ENCODE assay signal across 8 mouse cellular contexts in the genomic region with DNA sequence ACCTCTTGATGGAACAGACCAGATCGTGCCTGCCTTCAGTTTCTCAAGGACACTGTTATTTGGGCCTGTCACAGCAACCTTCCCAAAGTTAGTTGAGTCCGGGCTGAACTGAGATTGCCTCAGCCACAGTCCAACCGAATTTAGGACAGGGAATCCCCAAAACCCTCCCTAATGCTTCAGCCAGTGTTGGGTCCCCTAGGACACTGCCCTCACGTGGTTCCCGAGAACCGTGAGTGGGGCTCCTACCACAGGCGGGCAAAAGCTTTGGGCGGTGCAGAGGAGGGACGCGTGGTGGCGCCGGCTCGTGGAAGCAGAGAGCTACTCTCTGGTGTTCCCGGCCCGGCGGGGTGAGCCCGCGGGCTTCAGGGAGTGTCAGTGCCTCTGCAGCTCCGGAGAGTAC. TPM values are rescaled to one million over a fixed set of nuclear protein-coding genes. Genes with fewer than 3 reads are reported as not detected.
DNase-seq lines count a peak whose midpoint lies in the region; ATAC-seq and TF ChIP-seq lines count a peak whose summit lies in the region.

No protein-coding gene starts in this region.

- intact Hi-C loops in heart, adult 2 months (cut with DNase I), result loop anchor here (10.0 kb wide), 1 partner anchor 341 kb away; no protein-coding TSS in a partner anchor

- peak overlapping the region; percentile 72 for H3K4me3 ChIP-seq in embryonic facial prominence, embryonic 14.5 days (ENCODE audit: low read depth, low read length)
- H3K4me3 ChIP-seq in heart, adult 2 months, result peak overlapping the region; percentile 58; the same call in 1 of the 2 replicates
- H3K4me3 ChIP-seq in intestine, postnatal 0 days (ENCODE audit: low read depth, low read length), result peak overlapping the region; percentile 55; the same call in 1 of the 2 replicates
- H3K4me3 ChIP-seq in neural tube, embryonic 11.5 days (ENCODE audit: low read depth, low read length), result no peak overlapping the region

- 2% methylated on average over 19 of the region's 19 CpGs for WGBS in embryonic facial prominence, embryonic 14.5 days
- 5% methylated on average over 19 of the region's 19 CpGs for WGBS in heart, adult 2 months
- 7% methylated on average over 19 of the region's 19 CpGs for WGBS in intestine, postnatal 0 days
- 1% methylated on average over 19 of the region's 19 CpGs for WGBS in neural tube, embryonic 11.5 days

- peak overlapping the region; percentile 71; the same call in 1 of the 2 replicates for H3K9ac ChIP-seq in embryonic facial prominence, embryonic 14.5 days (ENCODE audit: low read depth, low read length)
- no peak overlapping the region for H3K9ac ChIP-seq in heart, adult 2 months (ENCODE audit: low read depth, low read length)
- H3K9ac ChIP-seq in intestine, postnatal 0 days (ENCODE audit: low read depth, low read length), result no peak overlapping the region
- no peak overlapping the region for H3K9ac ChIP-seq in neural tube, embryonic 11.5 days (ENCODE audit: low read length)

- H3K4me2 ChIP-seq in embryonic facial prominence, embryonic 14.5 days (ENCODE audit: low read depth, low read length), result peak overlapping the region; percentile 98
- H3K4me2 ChIP-seq in intestine, postnatal 0 days (replicated peaks; ENCODE audit: low read depth), result peak overlapping the region; percentile 99
- H3K4me2 ChIP-seq in neural tube, embryonic 11.5 days (ENCODE audit: low read depth), result peak overlapping the region; percentile 98

- peak; percentile 13 to 32 for DNase-seq in left cerebral cortex, adult 18-20 months (ENCODE audit: low spot score in 2 of 2)
- DNase-seq in left cerebral cortex, adult 11 months (ENCODE audit: low spot score), result no peak
- DNase-seq in embryonic facial prominence, embryonic 14.5 days (ENCODE audit: low spot score), result peak; percentile 70
- DNase-seq in heart, adult 2 months, result peak; percentile 56 to 64
- peak; percentile 32 for DNase-seq in liver
- peak; percentile 70 for DNase-seq in neural tube, embryonic 11.5 days (ENCODE audit: low spot score)

- H3K9me3 ChIP-seq in embryonic facial prominence, embryonic 14.5 days (ENCODE audit: control insufficient read depth, low read length), result no peaks in the 10 kb centered on the region
- H3K9me3 ChIP-seq in intestine, postnatal 0 days (ENCODE audit: control insufficient read depth), result no peaks in the 10 kb centered on the region
- H3K9me3 ChIP-seq in neural tube, embryonic 11.5 days (ENCODE audit: control insufficient read depth, low read length), result no peaks in the 10 kb centered on the region

- TF ChIP-seq POLR2A in heart, adult 2 months (IDR thresholded peaks at IDR 0.05; ENCODE audit: insufficient read depth, low read depth, low read length), result no peak

- H3K27ac ChIP-seq in embryonic facial prominence, embryonic 14.5 days (replicated peaks; ENCODE audit: low read depth, low read length), result no peak overlapping the region
- H3K27ac ChIP-seq in heart, adult 2 months, result no peak overlapping the region
- H3K27ac ChIP-seq in intestine, postnatal 0 days (ENCODE audit: low read depth, low read length), result no peak overlapping the region
- H3K27ac ChIP-seq in neural tube, embryonic 11.5 days (ENCODE audit: low read depth, low read length), result no peak overlapping the region

- peaks cover 16% of the 10 kb centered on the region; the same call in 1 of the 2 replicates for H3K4me1 ChIP-seq in embryonic facial prominence, embryonic 14.5 days (ENCODE audit: control insufficient read depth, insufficient read depth, low read length)
- H3K4me1 ChIP-seq in heart, adult 2 months (ENCODE audit: control insufficient read depth, insufficient read depth, low read length), result no peaks in the 10 kb centered on the region; the same call in 1 of the 2 replicates
- no peaks in the 10 kb centered on the region for H3K4me1 ChIP-seq in intestine, postnatal 0 days (replicated peaks; ENCODE audit: control insufficient read depth, insufficient read depth, low read length)
- peaks cover 11% of the 10 kb centered on the region; the same call in 1 of the 2 replicates for H3K4me1 ChIP-seq in neural tube, embryonic 11.5 days (ENCODE audit: control insufficient read depth, insufficient read depth, low read length)

- H3K27me3 ChIP-seq in embryonic facial prominence, embryonic 14.5 days (replicated peaks; ENCODE audit: control insufficient read depth, insufficient read depth, low read length), result peaks cover 6% of the 10 kb centered on the region; the same call in 1 of the 2 replicates
- peaks cover 3% of the 10 kb centered on the region; the same call in 1 of the 2 replicates for H3K27me3 ChIP-seq in heart, adult 2 months (ENCODE audit: control insufficient read depth, insufficient read depth, low read length)
- peaks cover 24% of the 10 kb centered on the region; the same call in 1 of the 2 replicates for H3K27me3 ChIP-seq in intestine, postnatal 0 days (replicated peaks; ENCODE audit: control insufficient read depth, insufficient read depth, low read length)
- peaks cover 8% of the 10 kb centered on the region; the same call in 1 of the 2 replicates for H3K27me3 ChIP-seq in neural tube, embryonic 11.5 days (ENCODE audit: control insufficient read depth, insufficient read depth, low read length)

- ATAC-seq in embryonic facial prominence, embryonic 14.5 days (ENCODE audit: low read depth), result peak; percentile 81; the same call in 1 of the 2 replicates
- peak; percentile 36; the same call in 1 of the 2 replicates for ATAC-seq in intestine, postnatal 0 days
- peak; percentile 62 for ATAC-seq in neural tube, embryonic 11.5 days (ENCODE audit: insufficient read depth, low FRiP score, low TSS enrichment)
- ATAC-seq in CD4-positive, CD25-positive, alpha-beta regulatory T cell, adult 4 months, result no peak

- no peak for TF ChIP-seq EP300 in heart, adult 2 months (IDR thresholded peaks at IDR 0.05; ENCODE audit: insufficient read depth, low read depth, low read length)

- H3K36me3 ChIP-seq in embryonic facial prominence, embryonic 14.5 days (ENCODE audit: control insufficient read depth, insufficient read depth, low read length), result no peaks in the 10 kb centered on the region
- no peaks in the 10 kb centered on the region for H3K36me3 ChIP-seq in heart, adult 2 months (ENCODE audit: control insufficient read depth, insufficient read depth, low read length)
- H3K36me3 ChIP-seq in intestine, postnatal 0 days (ENCODE audit: control insufficient read depth, insufficient read depth), result no peaks in the 10 kb centered on the region
- no peaks in the 10 kb centered on the region for H3K36me3 ChIP-seq in neural tube, embryonic 11.5 days (ENCODE audit: control insufficient read depth, insufficient read depth, low read length)

- no peaks in the 10 kb centered on the region for H3K79me2 ChIP-seq in heart, adult 2 months (replicated peaks; ENCODE audit: control insufficient read depth, insufficient read depth, low read length)

- TF ChIP-seq CTCF in heart, adult 2 months (IDR thresholded peaks at IDR 0.05), result peak; percentile 59
- peak; percentile 59 for TF ChIP-seq CTCF in intestine, postnatal 0 days (IDR thresholded peaks at IDR 0.05; ENCODE audit: low read depth)

RNA-seq across cellular contexts. Expression of gene Tll1, which starts 1.9 kb away (rescaled TPM):
- 1 to 10 TPM; 1.8 to 3.0 TPM for total RNA-seq in left cerebral cortex, adult 18-20 months (2021)
- polyA plus RNA-seq in embryonic facial prominence, embryonic 14.5 days (2014; fragmentation: Nextera tagmentation; extraction: Ambion mirVana), result 2.1 and 3.0 TPM in 2 replicates
- 1 to 10 TPM in 1 of 2 experiments, under 1 TPM in 1; 0.66 to 1.2 TPM for total RNA-seq in heart, adult 2 months (2021)
- polyA plus RNA-seq in heart, adult 2 months (2012; rRNA removed), result 0.29 and 0.41 TPM in 2 replicates
- polyA plus RNA-seq in intestine, postnatal 0 days (2015; fragmentation: Nextera tagmentation; extraction: Ambion mirVana), result 0.93 and 0.98 TPM in 2 replicates
- polyA plus RNA-seq in neural tube, embryonic 11.5 days (2014; fragmentation: Nextera tagmentation; extraction: Ambion mirVana), result 2.0 and 2.2 TPM in 2 replicates
- not detected for polyA plus RNA-seq in CD4-positive, CD25-positive, alpha-beta regulatory T cell, adult 4 months (2017; shearing (Covaris generic))
